Mouse (Mus musculus): Measurements from ENCODE around the gene Gm6169.

GRCm38 (mm10) chr13:97057817-97058216, 41.2 kb downstream of the Gm6169 start:
- TF ChIP-seq POLR2A (IDR thresholded peaks at IDR 0.05; ENCODE audit: borderline replicate concordance, insufficient read depth, low read length) (no peak), CTCF (IDR thresholded peaks at IDR 0.05; ENCODE audit: borderline replicate concordance, insufficient read depth, low read depth, low read length) (no peak)
